Mouse (Mus musculus) MEL (cell line): Measurements from ENCODE around the gene Ptprf. TPM values are rescaled to one million over a fixed set of nuclear protein-coding genes. Genes with fewer than 3 reads are reported as not detected.

Experiments
- DNase-seq: peaks from one replicate; pipeline ENCODE4 v3.0.0; 2011; ENCODE audit warnings: low read depth, low spot score
- H3K27ac ChIP-seq: 2 replicates; pipeline ENCODE4 v1.5.1; 2012; ENCODE audit warnings: low read depth, mild to moderate bottlenecking, control low read depth, low read length, moderate library complexity; ENCODE audit not compliant: control insufficient read depth
- H3K27me3 ChIP-seq, 2 experiments: fragments of 150-350 bp in 1 of 2; sonication (generic) in 1 of 2; 2 replicates each; pipeline ENCODE4 v1.6.1; 2012; ENCODE audit warnings: low read length in 2 of 2, mild to moderate bottlenecking in 2 of 2, improper control_type of control experiment in 1 of 2, moderate library complexity in 1 of 2; ENCODE audit not compliant: insufficient read depth in 2 of 2, control insufficient read depth in 1 of 2
- H3K36me3 ChIP-seq, 2 experiments: 2 replicates each; pipeline ENCODE4 v1.6.1; 2012 to 2014; ENCODE audit warnings: low read length in 2 of 2, improper control_type of control experiment in 1 of 2, inconsistent platforms in 1 of 2, mild to moderate bottlenecking in 1 of 2; ENCODE audit not compliant: insufficient read depth in 2 of 2, control insufficient read depth in 1 of 2
- H3K4me1 ChIP-seq, 2 experiments: fragments of 150-350 bp in 1 of 2; sonication (generic) in 1 of 2; 2 replicates each; pipeline ENCODE4 v1.6.1; 2012; ENCODE audit warnings: low read length in 2 of 2, improper control_type of control experiment in 1 of 2, mild to moderate bottlenecking in 1 of 2; ENCODE audit not compliant: insufficient read depth in 2 of 2, control insufficient read depth in 1 of 2
- H3K4me3 ChIP-seq, 2 experiments: fragments of 150-350 bp in 1 of 2; sonication (generic) in 1 of 2; 2 replicates each; pipeline ENCODE4 v1.5.1; 2012; ENCODE audit warnings: low read depth in 2 of 2, low read length in 2 of 2, mild to moderate bottlenecking in 2 of 2, moderate library complexity in 2 of 2, control low read depth in 1 of 2, improper control_type of control experiment in 1 of 2; ENCODE audit not compliant: control insufficient read depth in 1 of 2, insufficient read depth in 1 of 2
- H3K79me2 ChIP-seq: 2 replicates; pipeline ENCODE4 v1.6.1; 2012; ENCODE audit warnings: mild to moderate bottlenecking, low read length, moderate library complexity; ENCODE audit not compliant: control insufficient read depth, poor library complexity, insufficient read depth
- H3K9ac ChIP-seq: 2 replicates; pipeline ENCODE4 v1.6.1; 2012; ENCODE audit warnings: low read depth, mild to moderate bottlenecking, control low read depth, low read length, moderate library complexity; ENCODE audit not compliant: control insufficient read depth, poor library complexity, severe bottlenecking
- H3K9me3 ChIP-seq: fragments of 150-350 bp; sonication (generic); replicated peaks from 2 replicates; pipeline ENCODE4 v1.6.1; 2012; ENCODE audit warnings: mild to moderate bottlenecking, low read length, improper control_type of control experiment, moderate library complexity; ENCODE audit not compliant: insufficient read depth
- BHLHE40 ChIP-seq: IDR thresholded peaks from 2 replicates; pipeline ENCODE4 v1.6.1; 2012; ENCODE audit warnings: low read depth, mild to moderate bottlenecking, inconsistent platforms, low read length, improper control_type of control experiment, borderline replicate concordance
- CHD2 ChIP-seq: IDR thresholded peaks from 2 replicates; pipeline ENCODE4 v1.6.1; 2011; ENCODE audit warnings: low read length, improper control_type of control experiment
- CTCF ChIP-seq, 3 experiments: IDR thresholded peaks in 2 of 3; conservative IDR thresholded peaks in 1 of 3; 2 replicates each; pipeline ENCODE4 v1.5.1; 2011 to 2012; ENCODE audit warnings: low read length in 3 of 3, low read depth in 2 of 3, mild to moderate bottlenecking in 2 of 3, improper control_type of control experiment in 1 of 3, inconsistent platforms in 1 of 3, mixed read lengths in 1 of 3, moderate library complexity in 1 of 3; ENCODE audit not compliant: control insufficient read depth in 1 of 3, insufficient read depth in 1 of 3, poor library complexity in 1 of 3, severe bottlenecking in 1 of 3
- E2F4 ChIP-seq: IDR thresholded peaks from 2 replicates; pipeline ENCODE4 v1.6.1; 2011; ENCODE audit warnings: low read depth, low read length, improper control_type of control experiment, borderline replicate concordance
- ETS1 ChIP-seq: IDR thresholded peaks from 2 replicates; pipeline ENCODE4 v1.6.1; 2012; ENCODE audit warnings: low read depth, mild to moderate bottlenecking, inconsistent platforms, low read length, improper control_type of control experiment, moderate library complexity
- GATA1 ChIP-seq: IDR thresholded peaks from 2 replicates; pipeline ENCODE4 v1.6.1; 2011; ENCODE audit warnings: low read depth, low read length, improper control_type of control experiment
- KAT2A ChIP-seq: conservative IDR thresholded peaks from 2 replicates; pipeline ENCODE4 v1.6.1; 2012; ENCODE audit warnings: low read depth, low read length, improper control_type of control experiment, inconsistent platforms
- MEF2A ChIP-seq: IDR thresholded peaks from 2 replicates; pipeline ENCODE4 v1.6.1; 2014; ENCODE audit warnings: low read depth, mild to moderate bottlenecking, inconsistent platforms, low read length, improper control_type of control experiment; ENCODE audit not compliant: poor library complexity, insufficient replicate concordance, severe bottlenecking; ENCODE audit errors: extremely low read depth
- MXI1 ChIP-seq: IDR thresholded peaks from 2 replicates; pipeline ENCODE4 v1.6.1; 2011; ENCODE audit warnings: mild to moderate bottlenecking, low read depth, low read length, improper control_type of control experiment
- POLR2A ChIP-seq, 2 experiments: IDR thresholded peaks; 2 replicates each; pipeline ENCODE4 v1.6.1; 2011 to 2012; ENCODE audit warnings: low read length in 2 of 2, mild to moderate bottlenecking in 2 of 2, control low read depth in 1 of 2, improper control_type of control experiment in 1 of 2, low read depth in 1 of 2, moderate library complexity in 1 of 2; ENCODE audit not compliant: control insufficient read depth in 1 of 2, insufficient read depth in 1 of 2, poor library complexity in 1 of 2
- POLR2AphosphoS2 ChIP-seq: IDR thresholded peaks from 2 replicates; pipeline ENCODE4 v1.6.1; 2011; ENCODE audit warnings: low read length, improper control_type of control experiment
- RAD21 ChIP-seq: IDR thresholded peaks from 2 replicates; pipeline ENCODE4 v1.6.1; 2011; ENCODE audit warnings: mild to moderate bottlenecking, low read depth, low read length, improper control_type of control experiment
- SMC3 ChIP-seq: IDR thresholded peaks from 2 replicates; pipeline ENCODE4 v1.6.1; 2011; ENCODE audit warnings: low read depth, low read length, improper control_type of control experiment
- TAL1 ChIP-seq: IDR thresholded peaks from 2 replicates; pipeline ENCODE4 v1.6.1; 2012; ENCODE audit warnings: mild to moderate bottlenecking, inconsistent platforms, low read length, moderate library complexity, mixed read lengths
- TBP ChIP-seq: IDR thresholded peaks from 2 replicates; pipeline ENCODE4 v1.8.0; 2011; ENCODE audit warnings: low read depth, low read length, improper control_type of control experiment
- TCF12 ChIP-seq: IDR thresholded peaks from 2 replicates; pipeline ENCODE4 v1.6.1; 2014; ENCODE audit warnings: low read depth, mild to moderate bottlenecking, inconsistent platforms, low read length, improper control_type of control experiment, moderate library complexity
- UBTF ChIP-seq: IDR thresholded peaks from 2 replicates; pipeline ENCODE4 v1.6.1; 2012; ENCODE audit warnings: low read depth, mild to moderate bottlenecking, inconsistent platforms, low read length, improper control_type of control experiment, moderate library complexity, borderline replicate concordance; ENCODE audit not compliant: insufficient read depth
- USF1 ChIP-seq: IDR thresholded peaks from 2 replicates; pipeline ENCODE4 v1.6.1; 2014; ENCODE audit warnings: low read depth, mild to moderate bottlenecking, inconsistent platforms, low read length, improper control_type of control experiment, moderate library complexity
- USF2 ChIP-seq, 2 experiments: IDR thresholded peaks; 2 replicates each; pipeline ENCODE4 v1.6.1; 2011 to 2012; ENCODE audit warnings: improper control_type of control experiment in 2 of 2, low read length in 2 of 2, borderline replicate concordance in 1 of 2, inconsistent platforms in 1 of 2, low read depth in 1 of 2, mild to moderate bottlenecking in 1 of 2; ENCODE audit not compliant: insufficient read depth in 1 of 2
- ZC3H11A ChIP-seq: IDR thresholded peaks from 2 replicates; pipeline ENCODE4 v1.6.1; 2012; ENCODE audit warnings: low read depth, mild to moderate bottlenecking, inconsistent platforms, low read length, improper control_type of control experiment
- polyA plus RNA-seq, 2 experiments: library from polyadenylated mRNA; stranded (reverse) in 1 of 2; unstranded in 1 of 2; fragments of >175 nt in 1 of 2; fragments of >200 nt in 1 of 2; gene quantifications; 2 replicates each; pipeline versions ENCODE4 v1.2.1 to v1.2.4; 2012; ENCODE audit warnings: low replicate concordance in 2 of 2, low read depth in 1 of 2; ENCODE audit not compliant: insufficient read length in 2 of 2, insufficient read depth in 1 of 2, missing spikeins in 1 of 2
- total RNA-seq: library from RNA; depleted of rRNA; stranded (reverse); fragments of 300-350 nt; gene quantifications from 2 replicates; pipeline ENCODE4 v1.2.3, GENCODE M21; 2012

Gene Ptprf
- total and polyA plus RNA-seq, 3 experiments, result 0.04 TPM; not detected in 2

DNA sequence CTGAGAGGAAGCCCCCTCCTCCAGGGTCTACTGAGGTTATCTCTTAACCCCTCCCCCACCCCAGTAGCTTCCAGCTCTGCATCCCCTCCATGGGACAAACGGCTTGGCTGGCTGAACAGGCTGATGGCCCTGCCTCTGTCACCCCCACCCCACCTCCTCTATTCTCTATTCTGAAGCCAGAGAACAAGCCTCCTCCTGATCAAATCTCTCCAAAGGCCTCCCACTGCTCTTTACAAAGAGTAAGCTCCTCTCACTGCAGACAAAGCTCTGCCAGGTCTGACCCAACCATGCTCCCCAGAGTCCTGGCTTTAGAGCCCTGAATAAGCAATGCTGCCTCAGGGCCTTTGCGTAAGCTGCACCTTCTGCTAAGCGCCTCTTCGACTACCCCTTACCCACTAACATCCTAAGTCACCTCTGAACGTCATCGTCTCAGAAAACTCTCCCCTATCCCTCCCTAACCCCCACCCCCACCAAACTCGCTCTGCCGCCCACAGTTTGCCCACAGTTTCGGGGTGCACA, 19.6 kb downstream of the Ptprf start:
- H3K79me2 ChIP-seq, result no peaks in the 10 kb centered on the region
- no peak for TF ChIP-seq GATA1
- TF ChIP-seq TAL1, result no peak
- no peak for TF ChIP-seq ZC3H11A
- no peak for TF ChIP-seq UBTF
- no peak for TF ChIP-seq USF1
- TF ChIP-seq ETS1, result no peak
- TF ChIP-seq POLR2AphosphoS2, result no peak
- TF ChIP-seq TCF12, result no peak
- TF ChIP-seq POLR2A (IDR thresholded peaks at IDR 0.05; ENCODE audit: control insufficient read depth in 1 of 2, insufficient read depth in 1 of 2, low read depth in 1 of 2, low read length in 2 of 2, poor library complexity in 1 of 2), result no peak
- no peak for TF ChIP-seq MXI1
- TF ChIP-seq E2F4, result no peak
- TF ChIP-seq BHLHE40, result no peak
- no peak for TF ChIP-seq CHD2
- no peak for TF ChIP-seq KAT2A
- TF ChIP-seq RAD21, result no peak
- no peak for TF ChIP-seq TBP
- no peak for TF ChIP-seq MEF2A
- no peaks in the 10 kb centered on the region for H3K36me3 ChIP-seq
- no peaks in the 10 kb centered on the region; a peak in 1 of 4 replicates for H3K4me1 ChIP-seq
- no peak overlapping the region for H3K9ac ChIP-seq
- no peak overlapping the region for H3K4me3 ChIP-seq
- no peaks in the 10 kb centered on the region for H3K9me3 ChIP-seq
- no peak overlapping the region for H3K27ac ChIP-seq
- peaks cover 0 to 3% of the 10 kb centered on the region in 2 experiments; a peak in 1 of 4 replicates for H3K27me3 ChIP-seq
- DNase-seq, result no peak

GRCm38 (mm10) chr4:118270706-118271105, 20.5 kb downstream of the Ptprf start:
- H3K27ac ChIP-seq, result no peak overlapping the region
- TF ChIP-seq USF2 (IDR thresholded peaks at IDR 0.05; ENCODE audit: borderline replicate concordance in 1 of 2, insufficient read depth in 1 of 2, low read depth in 1 of 2, low read length in 2 of 2), result no peak
- TF ChIP-seq SMC3, result peak; percentile 21; the same call in 1 of the 2 replicates
- peak in 2 of 3 experiments; percentile 34 to 41; a peak in 4 of 6 replicates for TF ChIP-seq CTCF (IDR thresholded peaks at IDR 0.05 in 2 of 3, conservative IDR thresholded peaks at IDR 0.05 in 1 of 3; ENCODE audit: control insufficient read depth in 1 of 3, insufficient read depth in 1 of 3, low read depth in 2 of 3, low read length in 3 of 3, poor library complexity in 1 of 3, severe bottlenecking in 1 of 3)
- H3K9ac ChIP-seq, result no peak overlapping the region
- no peak overlapping the region for H3K4me3 ChIP-seq
- peaks cover 0 to 4% of the 10 kb centered on the region in 2 experiments; a peak in 1 of 4 replicates for H3K27me3 ChIP-seq
- H3K36me3 ChIP-seq, result no peaks in the 10 kb centered on the region
- H3K79me2 ChIP-seq, result no peaks in the 10 kb centered on the region
- H3K9me3 ChIP-seq, result no peaks in the 10 kb centered on the region
- no peaks in the 10 kb centered on the region for H3K4me1 ChIP-seq
- peak; percentile 23 for DNase-seq
